Mouse (Mus musculus) liver, adult 2 months (tissue): ENCODE results near the gene Tecpr2.

ENCODE experiments used
- CTCF ChIP-seq: fragments of 200-500 bp; IDR thresholded peaks from 2 replicates; pipeline ENCODE4 v1.5.1; 2011; ENCODE audit warnings: low read depth, low read length, control low read depth
- POLR2A ChIP-seq: fragments of 200-500 bp; IDR thresholded peaks from 2 replicates; pipeline ENCODE4 v1.6.1; 2011; ENCODE audit warnings: low read length, control low read depth; ENCODE audit not compliant: insufficient read depth; ENCODE audit errors: extremely low read depth

DNA sequence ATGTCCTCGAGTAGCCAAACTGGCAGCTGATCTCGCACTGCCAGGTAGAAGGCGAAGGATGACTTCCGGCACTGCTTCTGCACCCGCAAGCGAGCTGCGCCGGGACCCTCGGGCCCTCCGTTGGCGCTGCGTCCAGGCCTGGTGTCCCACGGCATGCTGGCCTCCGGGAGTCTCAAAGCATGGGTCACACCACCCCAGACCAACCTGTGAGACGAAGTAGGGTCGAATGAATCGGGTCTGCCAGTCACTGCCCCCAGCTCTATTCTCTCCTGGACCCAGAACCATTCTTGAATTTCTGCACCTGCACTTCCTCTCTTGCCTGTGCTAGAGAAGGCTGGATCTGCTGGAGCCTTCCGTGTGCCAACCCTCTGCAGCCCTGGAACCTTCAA, 88.3 kb downstream of the Tecpr2 start:
- no peak for TF ChIP-seq CTCF
- no peak for TF ChIP-seq POLR2A
